Mouse (Mus musculus) liver, embryonic 13.5 days (tissue): ENCODE results near the gene Hyal1. TPM values are rescaled to one million over a fixed set of nuclear protein-coding genes. Genes with fewer than 3 reads are reported as not detected.
A peak's percentile ranks its signal among the peaks of the same experiment; 100 is the strongest.
"Not testable (repeated sequence)": the region's sequence is repeated elsewhere in the genome, so short reads cannot be mapped to it uniquely, and the experiment has no call there.

ENCODE experiments used
- ATAC-seq: fragments of 200-750 bp; cut with Nextera tagmentation; 2 replicates; pipeline ENCODE4 v1.8.0; 2017; ENCODE audit warnings: low read depth, mild to moderate bottlenecking, moderate number of reproducible peaks, moderate library complexity
- DNase-seq: peaks from one replicate; pipeline ENCODE4 v3.0.0; 2022
- H3K27ac ChIP-seq: fragments of 300-500 bp; sonication (generic); 2 replicates; pipeline ENCODE4 v1.5.1; 2015; ENCODE audit warnings: moderate library complexity, mild to moderate bottlenecking, inconsistent platforms
- H3K27me3 ChIP-seq: fragments of 300-500 bp; sonication (generic); 2 replicates; pipeline ENCODE4 v1.6.1; 2015; ENCODE audit warnings: mild to moderate bottlenecking, inconsistent platforms
- H3K36me3 ChIP-seq: fragments of 300-500 bp; sonication (generic); 2 replicates; pipeline ENCODE4 v1.6.1; 2015; ENCODE audit warnings: mild to moderate bottlenecking, inconsistent platforms
- H3K4me1 ChIP-seq: fragments of 300-500 bp; sonication (generic); replicated peaks from 2 replicates; pipeline ENCODE4 v1.6.1; 2015; ENCODE audit warnings: inconsistent platforms
- H3K4me2 ChIP-seq: fragments of 300-500 bp; sonication (generic); 2 replicates; pipeline ENCODE4 v1.6.1; 2015; ENCODE audit warnings: inconsistent platforms, mild to moderate bottlenecking, moderate library complexity
- H3K4me3 ChIP-seq: fragments of 300-500 bp; sonication (generic); replicated peaks from 2 replicates; pipeline ENCODE4 v1.5.1; 2015; ENCODE audit warnings: mild to moderate bottlenecking, inconsistent platforms
- H3K9ac ChIP-seq: fragments of 300-500 bp; sonication (generic); 2 replicates; pipeline ENCODE4 v1.6.1; 2015; ENCODE audit warnings: mild to moderate bottlenecking, inconsistent platforms
- H3K9me3 ChIP-seq: fragments of 300-500 bp; sonication (generic); replicated peaks from 2 replicates; pipeline ENCODE4 v1.6.1; 2016; ENCODE audit warnings: inconsistent platforms
- WGBS: fragments of 180-500 bp; shearing (Covaris S2); methylation state at CpG from one replicate; pipeline ENCODE4 v1.1.7; 2015; ENCODE audit not compliant: insufficient replicate concordance; 5-methylcytosine and 5-hydroxymethylcytosine counted together
- polyA plus RNA-seq: library from polyadenylated mRNA; unstranded; fragments of >200 nt; fragmentation: Nextera tagmentation; extraction: Ambion mirVana; gene quantifications from 2 replicates; pipeline ENCODE4 v1.2.1, GENCODE M21; 2015

The Hyal1 gene
- polyA plus RNA-seq, 1 experiment from 2014 or later = 2.6 TPM

GRCm38 (mm10) chr9:107551117-107551889 is 25.4 kb upstream of the Hyal1 start, which contains the start of gene Rassf1:
Rassf1 (plus strand) TSS chr9:107551555.
- WGBS = 2% methylated on average over 63 of the region's 63 CpGs
- DNase-seq (peak; percentile 71), ATAC-seq (peak; percentile 43)
- Histone ChIP-seq H3K4me1 (peaks cover 70% of the 10 kb centered on the region), H3K9ac (peak within 1 kb of the TSS; percentile 76), H3K4me3 (peak within 1 kb of the TSS; percentile 61), H3K9me3 (no peaks in the 10 kb centered on the region), H3K27ac (peak within 1 kb of the TSS; percentile 58), H3K4me2 (peak within 1 kb of the TSS; percentile 96), H3K36me3 (peaks cover under 1% of the 10 kb centered on the region; the same call in 1 of the 2 replicates), H3K27me3 (peaks cover 44% of the 10 kb centered on the region)

GRCm38 (mm10) chr9:107551890-107552355 is 24.8 kb upstream of the Hyal1 start:
- no peaks in the 10 kb centered on the region for H3K9me3 ChIP-seq
- 28% methylated on average over 8 of the region's 8 CpGs for WGBS
- peak overlapping the region; percentile 76 for H3K9ac ChIP-seq
- H3K27me3 ChIP-seq = peaks cover 44% of the 10 kb centered on the region
- DNase-seq (no peak), ATAC-seq (no peak)
- peak overlapping the region; percentile 58; the same call in 1 of the 2 replicates for H3K27ac ChIP-seq
- H3K4me2 ChIP-seq = peak overlapping the region; percentile 96
- H3K4me1 ChIP-seq = peaks cover 70% of the 10 kb centered on the region
- H3K4me3 ChIP-seq = peak overlapping the region; percentile 61
- peaks cover 7% of the 10 kb centered on the region for H3K36me3 ChIP-seq

- no peak overlapping the region for H3K27ac ChIP-seq
- 53% methylated on average over 5 of the region's 5 CpGs for WGBS
- H3K4me1 ChIP-seq = peaks cover 69% of the 10 kb centered on the region
- peak overlapping the region; percentile 97; the same call in 1 of the 2 replicates for H3K9ac ChIP-seq
- peak overlapping the region; percentile 84; the same call in 1 of the 2 replicates for H3K4me3 ChIP-seq
- peak overlapping the region; percentile 96 for H3K4me2 ChIP-seq
- peaks cover 16% of the 10 kb centered on the region for H3K36me3 ChIP-seq
- H3K9me3 ChIP-seq = no peaks in the 10 kb centered on the region
- H3K27me3 ChIP-seq = peaks cover 44% of the 10 kb centered on the region
- ATAC-seq (no peak), DNase-seq (no peak)
Observed at GRCm38 (mm10) chr9:107552690-107553393, 23.9 kb upstream of the Hyal1 start.

GRCm38 (mm10) chr9:107553541-107554318 is 23.0 kb upstream of the Hyal1 start:
- H3K27ac ChIP-seq = peak overlapping the region; percentile 95
- H3K4me3 ChIP-seq = peak overlapping the region; percentile 84
- peak overlapping the region; percentile 97 for H3K9ac ChIP-seq
- H3K36me3 ChIP-seq = peaks cover 25% of the 10 kb centered on the region
- H3K4me2 ChIP-seq = peak overlapping the region; percentile 96
- peaks cover 38% of the 10 kb centered on the region for H3K27me3 ChIP-seq
- DNase-seq (peak; percentile 38), ATAC-seq (peak; percentile 41)
- H3K4me1 ChIP-seq = peaks cover 67% of the 10 kb centered on the region
- WGBS = 5% methylated on average over 37 of the region's 37 CpGs
- H3K9me3 ChIP-seq = no peaks in the 10 kb centered on the region

GRCm38 (mm10) chr9:107554319-107554825 is 22.4 kb upstream of the Hyal1 start:
- peak overlapping the region; percentile 95 for H3K27ac ChIP-seq

GRCm38 (mm10) chr9:107555031-107555457 is 21.7 kb upstream of the Hyal1 start:
- Histone ChIP-seq H3K27me3 (peaks cover 25% of the 10 kb centered on the region), H3K4me2 (peak overlapping the region; percentile 96), H3K9ac (peak overlapping the region; percentile 97), H3K4me3 (peak overlapping the region; percentile 84), H3K36me3 (peaks cover 38% of the 10 kb centered on the region), H3K9me3 (no peaks in the 10 kb centered on the region), H3K27ac (peak overlapping the region; percentile 95), H3K4me1 (peaks cover 67% of the 10 kb centered on the region)
- under 1% methylated on average over 22 of the region's 23 CpGs for WGBS
- ATAC-seq (peak; percentile 6), DNase-seq (no peak)

More at GRCm38 (mm10) chr9:107554319-107554825, 22.4 kb upstream of the Hyal1 start:
- H3K4me2 ChIP-seq = peak overlapping the region; percentile 96
- H3K9me3 ChIP-seq = no peaks in the 10 kb centered on the region
- peaks cover 32% of the 10 kb centered on the region for H3K27me3 ChIP-seq
- peak; percentile 89 for ATAC-seq
- under 1% methylated on average over 53 of the region's 53 CpGs for WGBS
- peak overlapping the region; percentile 97 for H3K9ac ChIP-seq
- peak overlapping the region; percentile 84 for H3K4me3 ChIP-seq
- DNase-seq = peak; percentile 95
- H3K4me1 ChIP-seq = peaks cover 67% of the 10 kb centered on the region
- H3K36me3 ChIP-seq = peaks cover 31% of the 10 kb centered on the region

GRCm38 (mm10) chr9:107555701-107556100 is 21.0 kb upstream of the Hyal1 start:
- H3K27me3 ChIP-seq = peaks cover 18% of the 10 kb centered on the region
- H3K27ac ChIP-seq = peak overlapping the region; percentile 95
- H3K4me2 ChIP-seq = peak overlapping the region; percentile 96
- peaks cover 43% of the 10 kb centered on the region for H3K36me3 ChIP-seq
- no peaks in the 10 kb centered on the region for H3K9me3 ChIP-seq
- ATAC-seq (no peak), DNase-seq (no peak)
- H3K4me1 ChIP-seq = peaks cover 60% of the 10 kb centered on the region
- peak overlapping the region; percentile 97 for H3K9ac ChIP-seq
- peak overlapping the region; percentile 84 for H3K4me3 ChIP-seq
- WGBS = 40% methylated on average over 2 of the region's 2 CpGs

- no peak for ATAC-seq
- peaks cover 12% of the 10 kb centered on the region for H3K27me3 ChIP-seq
- H3K4me1 ChIP-seq = peaks cover 56% of the 10 kb centered on the region
- no peak for DNase-seq
- H3K27ac ChIP-seq = peak overlapping the region; percentile 95
- 38% methylated on average over 3 of the region's 3 CpGs for WGBS
- peak overlapping the region; percentile 84 for H3K4me3 ChIP-seq
- H3K9me3 ChIP-seq = no peaks in the 10 kb centered on the region
- peak overlapping the region; percentile 96 for H3K4me2 ChIP-seq
- peaks cover 50% of the 10 kb centered on the region for H3K36me3 ChIP-seq
- peak overlapping the region; percentile 97 for H3K9ac ChIP-seq
Observed at GRCm38 (mm10) chr9:107556346-107556745, 20.4 kb upstream of the Hyal1 start.

- Histone ChIP-seq H3K9ac (peak within 1 kb of the TSS; percentile 94), H3K4me3 (peak within 1 kb of the TSS; percentile 90), H3K4me2 (peak within 1 kb of the TSS; percentile 88), H3K27me3 (no peaks in the 10 kb centered on the region), H3K9me3 (no peaks in the 10 kb centered on the region), H3K36me3 (peaks cover 56% of the 10 kb centered on the region), H3K4me1 (peaks cover 63% of the 10 kb centered on the region), H3K27ac (peak within 1 kb of the TSS; percentile 83)
- DNase-seq = peak; percentile 91
- ATAC-seq = peak; percentile 97
- WGBS = under 1% methylated on average over 46 of the region's 46 CpGs
Observed at GRCm38 (mm10) chr9:107563029-107563581, 13.6 kb upstream of the Hyal1 start, which contains the start of gene Tusc2. Tusc2 (plus strand) TSS chr9:107563255.

GRCm38 (mm10) chr9:107565556-107565955 is 11.2 kb upstream of the Hyal1 start:
- DNase-seq = not testable (repeated sequence)
- H3K9ac ChIP-seq = peak overlapping the region; percentile 32; the same call in 1 of the 2 replicates

More at GRCm38 (mm10) chr9:107565556-107565955, 11.2 kb upstream of the Hyal1 start:
- H3K27me3 ChIP-seq, ATAC-seq, H3K9me3 ChIP-seq: not testable (repeated sequence)
- Histone ChIP-seq H3K4me1 (peaks cover 78% of the 10 kb centered on the region), H3K4me3 (peak overlapping the region; percentile 15; the same call in 1 of the 2 replicates), H3K36me3 (peaks cover 38% of the 10 kb centered on the region), H3K4me2 (peak overlapping the region; percentile 88; the same call in 1 of the 2 replicates), H3K27ac (peak overlapping the region; percentile 94)
- 34% methylated on average over 5 of the region's 5 CpGs for WGBS
